Mouse (Mus musculus) hindlimb bud, embryonic 11.5 days (tissue): ENCODE data around the gene Gm49673.
A peak's percentile ranks its signal among the peaks of the same experiment; 100 is the strongest.
"Not testable (repeated sequence)": the region's sequence is repeated elsewhere in the genome, so short reads cannot be mapped to it uniquely, and the experiment has no call there.

Experiments used
- DNase-seq: peaks from one replicate; pipeline ENCODE4 v3.0.0-alpha.2; 2012; ENCODE audit warnings: low read depth, low spot score; ENCODE audit errors: extremely low spot score

Gene Gm49673

DNA sequence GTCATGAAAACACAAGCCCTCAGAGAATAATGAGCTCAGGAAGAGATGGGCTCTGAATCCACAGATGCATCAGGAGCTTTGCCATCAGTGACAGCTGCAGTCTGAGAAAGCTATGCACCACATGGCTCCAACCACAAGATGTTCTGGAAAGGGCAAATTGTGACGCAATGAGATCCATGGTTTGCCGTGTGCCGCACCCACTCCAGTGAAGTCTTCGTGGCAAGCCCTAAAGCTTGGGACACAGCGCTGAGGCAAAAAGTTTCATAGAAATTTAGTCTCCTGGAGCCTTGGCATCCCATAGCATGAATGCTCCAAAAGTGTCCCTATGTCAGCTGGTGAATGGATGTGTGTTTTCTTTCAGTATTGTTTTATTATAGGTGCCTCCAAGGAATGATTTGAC lies 9.5 kb downstream of the Gm49673 start:
- not testable (repeated sequence) for DNase-seq

DNA sequence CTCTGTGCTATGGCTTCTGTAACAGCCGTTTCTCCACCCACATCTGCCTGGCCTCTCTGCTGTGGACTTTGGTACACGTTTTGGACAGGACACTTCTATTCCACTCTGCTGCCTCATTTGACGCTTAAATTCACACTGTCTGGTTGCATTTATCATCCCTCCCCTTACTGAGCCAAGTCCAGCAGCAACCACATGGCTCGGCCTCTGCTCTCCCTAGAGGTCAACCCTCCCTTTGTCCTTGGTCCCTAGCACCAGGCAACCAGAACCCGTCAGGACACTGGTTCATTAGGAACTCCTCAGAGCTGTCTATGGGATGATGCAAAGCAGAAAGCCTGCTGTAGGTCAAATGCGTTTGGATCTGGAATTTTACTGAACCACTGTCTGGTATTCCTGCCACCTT lies 16.7 kb downstream of the Gm49673 start:
- DNase-seq = not testable (repeated sequence)

DNA sequence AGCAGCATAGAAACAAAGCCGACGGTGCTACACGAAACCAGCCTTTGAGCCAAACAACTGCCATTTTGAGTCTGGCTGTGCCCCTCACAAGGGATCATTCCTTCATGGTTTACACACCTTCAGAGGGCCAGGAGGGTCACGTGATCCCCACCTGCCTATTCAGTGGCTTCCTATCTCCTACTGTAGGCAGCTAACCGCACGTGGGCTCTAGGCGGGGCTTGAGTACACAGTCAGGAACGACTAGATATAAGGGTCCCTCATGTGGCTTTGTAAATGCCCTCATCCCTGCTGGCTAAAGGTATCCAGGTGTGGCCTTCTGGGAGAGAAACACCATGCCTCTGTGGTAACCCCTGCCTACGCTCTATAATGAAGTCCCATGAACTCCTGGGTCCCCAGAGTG lies 18.0 kb downstream of the Gm49673 start:
- DNase-seq = not testable (repeated sequence)

DNA sequence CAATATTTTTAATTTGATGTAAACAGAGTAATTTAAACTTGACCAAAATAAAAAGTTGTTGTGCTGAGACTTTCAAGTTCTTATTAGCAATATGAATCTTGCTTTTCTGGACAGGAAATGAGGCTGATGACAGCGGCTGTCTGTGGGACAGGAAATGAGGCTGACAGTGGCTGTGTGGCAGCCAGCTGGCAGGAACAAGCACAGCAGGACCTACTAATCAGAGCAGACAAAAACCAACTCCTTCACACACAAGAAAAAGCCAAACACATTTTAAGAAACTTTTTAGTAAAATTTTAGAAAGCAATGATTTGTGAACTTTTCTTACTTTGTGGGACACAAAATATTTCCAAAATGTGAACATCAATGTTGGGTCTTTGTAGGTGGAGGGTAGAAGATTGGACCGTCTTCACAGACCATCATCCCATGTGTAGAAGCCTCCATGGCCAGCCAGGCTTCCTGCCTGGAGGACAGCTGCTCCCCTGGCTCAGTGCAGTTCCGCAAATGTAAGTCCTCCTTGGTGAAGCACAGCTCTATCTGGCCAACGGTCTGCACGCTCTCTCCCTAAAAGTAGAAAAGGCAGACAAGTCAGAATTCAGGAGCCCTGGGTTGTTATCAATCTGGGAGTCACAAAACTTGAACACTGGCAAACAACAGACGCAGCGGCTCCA lies 19.1 kb downstream of the Gm49673 start:
- DNase-seq = not testable (repeated sequence)

DNA sequence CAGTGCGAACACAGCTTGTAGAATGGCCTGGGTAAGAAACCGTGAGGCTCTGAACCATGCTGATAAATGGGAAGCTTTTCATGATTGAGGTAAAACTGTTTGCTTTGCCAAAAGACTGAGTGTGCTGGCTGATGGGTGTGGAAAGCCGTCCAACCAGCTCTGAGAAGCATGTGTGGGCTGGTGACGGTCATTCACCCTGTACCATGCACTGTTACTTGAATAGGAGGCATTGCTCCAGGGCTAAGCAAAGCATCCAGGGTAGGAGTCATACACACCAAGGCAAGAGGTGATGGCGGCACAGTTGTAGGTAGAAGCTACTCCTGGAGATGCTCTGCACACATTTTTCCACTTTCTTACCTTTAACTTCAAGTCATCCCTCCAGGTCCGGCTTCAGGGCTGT lies 23.0 kb downstream of the Gm49673 start:
- not testable (repeated sequence) for DNase-seq

DNA sequence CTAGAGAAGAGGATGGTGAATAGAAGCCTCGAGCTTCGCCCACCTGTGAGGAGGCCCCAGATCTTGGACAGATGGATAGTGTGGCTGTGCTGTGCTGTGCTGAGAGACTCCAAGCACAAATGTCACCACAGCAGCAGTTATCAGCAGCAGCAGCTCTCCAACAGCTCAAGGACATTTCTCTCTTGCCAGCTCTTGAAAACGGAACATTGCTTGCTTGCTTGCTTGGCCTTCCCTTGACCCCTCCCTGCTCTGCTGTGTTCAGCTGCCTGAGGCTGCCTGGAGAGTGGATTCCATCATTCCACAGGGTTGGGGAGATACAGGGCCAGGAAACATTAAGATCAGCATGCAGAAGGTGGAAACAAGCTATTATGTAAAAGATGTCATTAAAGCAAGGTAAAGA lies 24.6 kb downstream of the Gm49673 start:
- not testable (repeated sequence) for DNase-seq

DNA sequence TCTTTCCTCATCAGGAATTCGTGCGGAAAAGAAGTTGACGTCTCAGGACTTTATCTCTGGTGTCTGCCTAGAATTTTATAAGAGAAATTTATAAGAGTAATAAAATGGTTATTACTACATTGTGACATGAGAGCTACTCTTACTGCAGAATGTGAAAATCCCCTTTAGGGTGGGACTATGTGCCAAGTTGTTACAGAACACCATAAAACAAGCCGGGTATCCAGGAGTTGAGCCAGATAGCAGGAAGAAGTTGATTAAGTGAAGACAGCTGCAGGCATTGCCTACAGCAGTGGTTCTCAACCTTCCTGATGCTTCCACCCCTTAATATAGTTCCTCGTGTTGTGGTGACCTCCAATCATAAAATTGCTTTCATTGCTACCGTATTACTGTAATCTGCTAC lies 30.7 kb downstream of the Gm49673 start:
- DNase-seq = not testable (repeated sequence)

DNA sequence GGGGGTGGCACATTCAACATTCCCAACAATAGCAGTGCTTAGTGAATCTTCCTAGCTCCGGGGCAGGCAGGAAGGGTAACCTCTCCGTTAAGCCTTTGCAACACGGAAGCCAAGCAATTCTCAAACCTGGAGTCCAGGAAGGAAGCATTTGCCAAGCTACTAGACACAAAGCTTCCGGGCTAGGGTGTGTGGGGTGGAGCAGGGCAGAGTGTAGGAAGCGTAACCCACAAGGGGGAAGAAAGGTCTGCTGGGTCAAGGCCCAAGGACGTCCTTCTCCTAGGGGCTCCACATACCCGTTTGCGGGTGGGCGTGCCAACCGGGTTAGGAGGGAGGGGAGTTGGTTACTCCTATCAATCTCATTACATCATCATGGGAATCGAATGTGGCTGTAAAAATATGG lies 31.2 kb downstream of the Gm49673 start:
- DNase-seq = not testable (repeated sequence)

DNA sequence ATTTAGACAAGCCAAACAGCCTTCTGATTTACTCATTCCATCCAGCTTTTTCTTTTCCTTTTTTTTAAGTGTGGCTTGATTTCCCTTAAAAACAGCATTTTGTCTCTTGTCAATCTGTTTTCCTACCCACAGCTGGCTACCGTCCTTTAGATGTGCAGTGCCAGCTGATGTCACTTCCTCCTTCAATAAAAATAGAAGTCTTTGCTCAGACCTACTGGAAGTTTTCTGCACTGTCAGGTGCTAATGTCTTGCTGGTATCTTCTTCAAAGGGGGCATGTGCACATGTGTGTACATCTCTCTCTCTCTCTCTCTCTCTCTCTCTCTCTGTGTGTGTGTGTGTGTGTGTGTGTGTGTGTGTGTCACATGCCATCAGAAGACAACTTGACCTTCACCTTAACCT lies 35.4 kb downstream of the Gm49673 start:
- DNase-seq = not testable (repeated sequence)

DNA sequence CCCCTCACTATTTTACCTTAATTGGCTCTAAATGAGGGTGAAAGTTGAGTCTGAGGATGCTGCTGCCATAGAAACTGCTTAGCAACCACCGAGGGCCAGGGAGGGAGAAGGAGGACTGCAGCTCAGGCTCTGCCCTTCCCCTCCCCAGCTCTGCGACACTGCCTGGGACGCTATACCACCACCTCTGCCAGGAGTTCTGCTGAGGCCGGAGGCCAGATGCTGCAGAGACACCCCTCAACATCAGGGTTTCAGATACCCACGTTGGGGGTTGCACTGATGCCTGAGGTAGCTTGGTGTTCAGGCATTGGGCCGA lies 46.3 kb downstream of the Gm49673 start:
- not testable (repeated sequence) for DNase-seq

DNA sequence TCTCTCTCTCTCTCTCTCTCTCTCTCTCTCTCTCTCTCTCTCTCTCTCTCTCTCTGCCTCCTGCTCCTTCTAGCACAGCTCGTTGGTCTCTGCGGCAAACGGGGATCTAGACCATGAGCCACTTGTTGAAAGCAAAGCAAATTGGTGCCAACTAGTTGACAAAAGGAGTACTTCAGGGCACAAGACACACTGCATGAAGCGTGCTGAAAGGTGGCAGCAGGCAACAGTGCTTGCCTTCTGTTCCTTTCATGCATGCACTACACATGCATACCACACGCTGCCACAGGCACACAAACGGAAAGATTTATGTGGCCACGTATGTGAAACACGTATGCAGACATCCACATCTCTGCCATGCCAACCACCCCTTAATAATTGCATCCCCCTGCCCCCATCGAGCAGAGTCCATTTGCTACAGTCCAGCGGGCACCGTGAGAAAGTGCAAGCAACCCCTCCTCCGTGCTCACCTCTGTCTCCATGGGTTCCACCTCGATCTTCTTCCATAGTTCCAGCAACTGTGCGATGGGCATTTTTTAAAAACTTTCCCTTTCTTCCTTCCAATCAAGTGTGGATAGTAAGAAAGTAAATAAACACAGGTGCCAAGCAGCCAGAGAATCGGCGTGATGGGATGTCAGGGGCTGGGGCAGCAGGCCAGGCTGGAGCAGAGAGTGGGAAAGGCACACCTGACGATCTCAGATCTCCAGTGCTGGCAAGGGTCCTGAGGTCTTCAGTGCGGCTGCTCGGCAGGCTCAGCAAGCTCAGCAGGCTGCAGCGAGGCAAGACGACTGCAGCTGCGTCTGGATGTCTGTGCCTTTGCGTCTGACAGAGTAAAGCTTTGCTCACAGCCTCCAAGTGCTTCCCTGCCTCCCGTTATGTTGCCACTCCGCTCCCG lies 46.9 kb downstream of the Gm49673 start:
- DNase-seq = not testable (repeated sequence)

DNA sequence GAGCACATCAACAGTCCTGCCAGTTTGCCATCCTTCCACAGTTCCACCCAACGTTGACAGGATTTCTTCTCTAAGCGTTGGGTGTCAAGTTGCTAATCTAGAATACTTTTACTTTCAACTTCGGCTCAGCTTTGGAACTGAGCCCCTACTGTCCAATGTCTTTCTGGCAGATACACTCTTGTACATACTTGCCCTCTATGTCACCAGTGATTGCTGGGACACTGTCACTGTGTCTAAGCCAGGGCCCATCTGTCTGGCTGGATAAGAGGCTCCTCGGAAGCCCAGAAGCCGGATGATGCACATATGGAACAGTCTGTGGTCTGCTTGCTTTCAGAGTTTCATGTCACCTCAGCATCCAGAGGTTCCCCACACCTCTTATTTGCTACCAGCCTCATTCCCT lies 51.4 kb downstream of the Gm49673 start:
- DNase-seq = not testable (repeated sequence)

DNA sequence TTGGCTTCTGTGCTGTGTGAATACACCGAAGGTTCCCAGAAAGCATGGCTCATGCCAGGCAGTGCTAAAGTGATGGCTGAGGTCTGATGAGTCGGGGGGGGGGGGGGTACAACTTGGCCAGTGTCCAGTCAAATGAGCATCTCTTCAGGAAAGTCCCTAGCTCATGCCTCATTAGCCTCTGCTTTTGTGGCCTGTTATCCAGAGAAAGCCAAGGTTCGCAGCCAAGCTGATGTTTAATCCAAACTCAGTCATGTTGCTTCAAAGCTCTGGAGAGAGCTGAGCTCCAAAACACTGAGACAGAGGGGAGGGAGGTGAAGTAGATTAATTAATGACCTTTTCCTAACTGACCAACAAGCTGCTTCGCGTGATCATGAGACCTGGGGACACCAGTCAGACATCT lies 51.9 kb downstream of the Gm49673 start:
- DNase-seq = not testable (repeated sequence)

DNA sequence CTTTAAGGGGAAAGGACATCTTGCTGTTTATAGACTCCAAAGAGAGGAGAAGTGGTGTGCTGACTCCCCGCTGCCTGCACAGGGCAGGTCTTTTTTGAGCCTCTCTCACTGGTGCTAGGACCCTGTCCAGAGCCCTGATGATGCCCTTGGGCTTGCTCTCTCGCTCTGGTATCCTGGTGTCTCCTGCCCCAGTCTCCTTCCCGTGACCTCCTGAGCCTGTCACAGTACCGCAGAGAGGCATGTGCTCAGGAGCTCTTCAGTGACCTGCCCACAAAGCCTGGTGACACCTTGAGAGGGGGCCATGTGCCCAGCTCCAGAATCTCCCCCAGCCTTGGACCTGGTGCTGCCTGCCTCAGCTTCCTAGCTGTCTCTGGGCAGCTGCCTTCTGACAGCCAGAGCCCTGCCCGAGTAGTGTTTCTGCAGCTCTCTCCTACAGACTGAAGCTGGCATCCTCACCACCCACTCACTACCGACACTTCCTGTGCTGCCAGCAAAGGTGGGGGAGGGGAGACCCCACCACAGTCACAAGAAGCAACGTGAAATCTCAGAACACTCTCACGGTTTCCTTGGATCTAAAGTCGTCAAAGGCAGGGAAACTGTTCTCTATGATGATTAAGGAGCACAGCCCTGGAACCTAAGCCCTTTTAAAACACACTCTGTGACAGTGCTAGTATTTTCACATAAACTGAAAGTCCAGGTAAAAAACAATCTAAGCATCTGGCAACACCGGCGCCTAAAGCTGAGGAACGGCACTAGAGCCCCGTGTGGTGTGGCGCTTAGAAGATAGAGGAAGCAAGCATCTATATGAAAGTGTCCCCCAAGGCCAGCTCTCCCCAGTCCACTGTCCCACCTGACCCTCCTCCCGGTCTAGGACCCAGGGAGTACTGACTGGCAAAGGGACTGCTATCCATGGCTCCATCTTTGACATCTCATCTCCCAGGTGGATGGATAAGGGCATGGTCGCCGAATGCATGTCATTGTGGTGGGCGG lies 54.8 kb downstream of the Gm49673 start:
- DNase-seq = not testable (repeated sequence)

DNA sequence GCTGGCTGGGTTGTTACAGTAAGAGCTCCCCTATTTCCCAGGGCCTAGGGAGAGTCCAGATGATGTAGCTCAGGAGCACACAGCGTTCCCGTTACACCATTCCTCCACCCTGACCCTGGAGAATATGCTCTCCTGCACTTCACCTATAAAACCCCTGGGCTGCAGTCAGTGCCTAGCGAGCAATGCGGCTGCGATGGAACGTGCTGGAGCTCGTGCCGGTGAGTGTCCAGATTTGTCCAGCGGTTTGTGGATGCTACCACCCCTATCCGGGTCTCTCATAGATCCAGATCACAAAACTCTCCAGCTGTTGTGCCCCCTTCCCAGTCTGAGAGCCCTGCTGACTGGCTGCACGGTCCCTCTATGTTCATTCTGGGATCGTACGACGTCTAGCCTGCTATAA lies 56.3 kb downstream of the Gm49673 start:
- not testable (repeated sequence) for DNase-seq

DNA sequence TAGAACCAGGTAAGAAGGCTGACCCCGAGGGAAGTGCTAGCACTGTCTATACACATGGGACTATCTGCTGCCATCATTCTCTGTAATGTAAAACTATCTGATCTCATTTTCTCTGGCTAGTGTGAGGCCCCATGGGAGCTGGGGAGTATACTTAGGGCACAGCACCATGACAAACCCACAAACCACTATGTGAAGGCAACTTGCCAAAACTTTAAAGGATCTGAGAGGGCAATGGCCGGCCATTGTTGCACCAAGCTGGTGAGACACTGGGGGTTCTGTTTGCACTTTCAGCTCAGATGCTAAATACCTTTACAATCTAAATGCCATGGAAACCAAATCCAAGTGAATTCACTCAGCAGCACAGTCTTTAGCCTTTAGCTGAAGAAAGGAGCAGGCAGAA lies 77.7 kb downstream of the Gm49673 start:
- not testable (repeated sequence) for DNase-seq

DNA sequence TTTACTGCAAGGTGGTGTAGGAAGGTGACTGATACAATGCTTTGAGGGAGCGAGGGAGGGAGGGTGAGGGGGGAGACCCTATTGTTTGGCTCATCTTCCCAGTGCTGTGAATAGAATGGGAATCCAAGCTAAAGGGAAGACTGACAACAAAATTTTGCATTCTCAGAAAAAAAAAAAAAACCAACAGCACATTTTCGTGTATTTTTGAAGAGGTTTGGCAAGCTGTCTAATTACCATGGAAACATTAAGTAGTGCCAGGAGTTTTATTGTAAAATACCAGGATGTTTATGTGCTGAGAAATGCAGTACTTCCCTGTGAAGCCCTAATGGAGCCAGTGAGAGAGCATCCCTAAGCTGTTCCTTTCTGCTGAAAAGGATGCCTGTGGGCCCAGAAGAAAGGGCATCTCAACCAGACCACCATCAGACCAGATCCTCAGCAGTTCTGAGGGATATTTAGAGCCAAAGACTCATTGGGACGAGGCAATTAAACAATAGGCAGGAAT lies 90.9 kb downstream of the Gm49673 start:
- DNase-seq = not testable (repeated sequence)

DNA sequence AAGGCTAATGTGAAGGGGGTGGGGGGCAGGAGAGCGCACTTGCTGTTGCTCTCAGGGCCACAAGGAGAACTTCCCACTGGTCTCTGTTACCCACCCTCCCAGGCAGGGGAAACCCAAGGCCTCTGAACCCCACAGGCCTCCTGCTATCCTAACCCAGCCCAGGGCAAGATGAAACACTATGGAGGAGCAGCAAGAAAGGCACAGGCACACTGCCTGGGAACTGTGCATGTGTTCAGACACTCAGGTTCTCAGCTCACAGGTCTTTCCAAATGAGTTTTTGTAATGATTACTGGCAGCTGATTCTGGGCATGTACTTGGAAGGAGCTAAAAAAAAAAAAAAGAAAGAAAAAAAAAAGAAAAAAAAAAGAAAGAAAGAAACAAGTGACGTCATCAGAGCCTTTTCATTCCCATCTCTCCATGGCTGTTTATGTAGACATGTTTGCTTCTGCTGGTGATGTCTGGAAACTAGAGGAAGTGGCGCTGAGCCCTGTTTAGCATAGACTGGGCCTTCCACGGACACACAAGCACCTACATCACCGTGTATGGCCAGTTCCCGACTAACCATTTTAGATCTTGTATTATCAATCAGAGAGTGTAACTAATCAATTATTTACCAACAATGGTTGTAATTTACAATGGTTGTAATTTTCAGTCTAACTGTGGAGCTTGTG lies 91.5 kb downstream of the Gm49673 start:
- not testable (repeated sequence) for DNase-seq

DNA sequence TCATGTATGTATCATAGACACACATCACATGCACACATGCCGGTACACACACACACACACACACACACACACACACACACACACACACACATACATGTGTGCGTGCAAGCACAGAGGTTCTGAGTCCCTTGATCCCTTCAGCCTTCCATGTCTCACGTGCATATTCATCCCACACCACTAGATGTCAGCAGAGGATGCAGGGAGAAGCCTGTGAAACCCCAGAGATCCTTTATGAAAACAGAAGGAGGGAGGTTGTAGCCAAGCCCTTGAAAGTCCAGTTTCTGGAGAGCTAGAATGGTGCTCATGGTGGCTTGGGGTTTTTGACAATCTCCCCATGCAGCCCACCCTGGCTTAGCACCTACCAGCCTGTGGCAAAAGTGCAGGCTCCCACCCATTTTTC lies 96.3 kb downstream of the Gm49673 start:
- peak; percentile 12 for DNase-seq

DNA sequence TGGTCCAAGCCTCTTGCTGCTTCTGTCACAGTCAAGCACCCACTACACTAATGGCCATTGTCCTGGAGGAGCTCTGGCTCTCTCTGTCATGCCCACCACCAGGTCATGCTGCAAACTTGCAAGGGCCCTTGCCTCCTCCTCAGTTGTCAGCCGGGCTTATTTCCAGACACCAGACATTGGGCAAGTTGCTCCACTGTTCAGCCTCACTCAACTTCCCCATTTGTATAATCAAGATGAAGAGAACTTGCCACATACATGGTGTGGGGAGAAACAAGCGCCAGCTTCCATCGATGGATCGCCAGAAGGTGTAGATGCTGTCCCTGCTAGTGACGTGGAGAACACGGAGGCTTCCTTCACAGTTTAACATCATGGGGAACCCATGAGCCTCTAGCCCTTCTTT lies 97.4 kb downstream of the Gm49673 start:
- not testable (repeated sequence) for DNase-seq
